Mouse (Mus musculus): Measurements from ENCODE around the gene Robo4.
A peak's percentile ranks its signal among the peaks of the same experiment; 100 is the strongest.

Robo4 gene

DNA sequence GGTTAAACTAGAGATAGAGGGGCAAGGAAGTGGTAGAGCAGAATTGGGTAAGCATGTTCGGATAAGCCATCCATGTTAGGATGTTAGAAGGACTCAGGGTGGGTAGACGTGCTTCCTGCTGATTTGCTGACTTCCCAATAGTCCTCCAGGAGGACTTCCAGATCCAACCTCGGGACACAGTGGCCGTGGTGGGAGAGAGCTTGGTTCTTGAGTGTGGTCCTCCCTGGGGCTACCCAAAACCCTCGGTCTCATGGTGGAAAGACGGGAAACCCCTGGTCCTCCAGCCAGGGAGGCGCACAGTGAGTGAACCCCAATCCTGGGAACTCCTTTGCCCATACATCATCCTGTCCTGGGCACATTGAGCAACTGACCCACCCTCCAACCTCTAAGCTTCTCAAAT is 1.3 kb downstream of the Robo4 start:
- no peak for DNase-seq

GRCm38 (mm10) chr9:37406372-37406771 is 4.7 kb downstream of the Robo4 start:
- DNase-seq = no peak

DNA sequence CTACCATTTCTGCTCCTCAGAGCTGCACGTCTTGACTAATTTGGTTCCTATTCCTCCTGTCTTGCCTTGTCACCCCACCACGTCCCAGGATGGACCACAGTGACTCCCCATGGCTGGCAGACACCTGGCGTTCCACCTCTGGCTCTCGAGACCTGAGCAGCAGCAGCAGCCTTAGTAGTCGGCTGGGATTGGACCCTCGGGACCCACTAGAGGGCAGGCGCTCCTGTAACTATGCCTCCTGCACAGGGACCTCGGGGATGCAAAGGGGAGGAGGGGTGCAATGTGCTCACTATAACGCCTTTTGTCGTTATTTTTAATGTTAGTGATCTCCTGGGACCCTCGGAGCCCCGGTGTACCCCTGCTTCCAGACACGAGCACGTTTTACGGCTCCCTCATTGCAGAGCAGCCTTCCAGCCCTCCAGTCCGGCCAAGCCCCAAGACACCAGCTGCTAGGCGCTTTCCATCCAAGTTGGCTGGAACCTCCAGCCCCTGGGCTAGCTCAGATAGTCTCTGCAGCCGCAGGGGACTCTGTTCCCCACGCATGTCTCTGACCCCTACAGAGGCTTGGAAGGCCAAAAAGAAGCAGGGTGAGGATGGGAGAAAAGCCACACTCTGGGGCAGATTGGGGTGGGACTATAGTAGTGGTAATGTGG is 6.3 kb downstream of the Robo4 start:
- no peak for DNase-seq

- DNase-seq = no peak
These were observed 8.2 kb downstream of the Robo4 start for GRCm38 (mm10) chr9:37409698-37410445.

DNA sequence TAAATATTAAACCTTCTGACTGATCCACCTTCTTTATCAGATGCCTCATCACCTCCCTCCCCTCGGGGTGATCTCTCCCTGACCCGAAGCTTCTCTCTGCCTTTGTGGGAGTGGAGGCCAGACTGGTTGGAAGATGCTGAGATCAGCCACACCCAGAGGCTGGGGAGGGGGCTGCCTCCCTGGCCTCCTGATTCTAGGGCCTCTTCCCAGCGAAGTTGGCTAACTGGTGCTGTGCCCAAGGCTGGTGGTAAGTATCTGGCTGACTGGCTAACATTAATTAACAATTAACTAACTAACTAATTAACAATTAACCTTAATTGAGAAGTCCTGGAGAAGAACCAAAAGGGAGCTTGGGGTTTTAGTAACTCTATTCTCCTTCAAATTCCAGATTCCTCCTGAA is 11.3 kb downstream of the Robo4 start:
- no peak for DNase-seq

DNA sequence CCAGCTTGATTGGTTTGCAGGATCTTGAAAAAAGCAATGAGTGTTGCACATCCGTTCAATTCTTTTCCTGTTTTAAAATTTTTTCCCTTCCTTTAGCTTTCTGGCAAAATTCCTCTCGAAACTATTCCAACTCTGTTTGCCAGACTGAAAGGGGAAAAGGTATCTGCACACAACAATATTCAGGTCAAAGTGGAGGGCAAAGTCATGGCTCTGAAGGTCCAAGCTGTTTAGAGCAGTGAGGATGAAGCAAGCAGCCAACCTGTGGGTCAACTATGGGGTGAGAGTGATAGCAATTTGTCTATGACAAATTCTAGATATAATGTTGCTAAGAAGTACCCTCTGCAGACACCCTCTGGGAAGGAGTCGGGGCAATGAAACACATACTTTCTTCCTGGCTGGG is 13.0 kb downstream of the Robo4 start:
- no peak for DNase-seq

- DNase-seq = no peak
These were observed 17.1 kb downstream of the Robo4 start for GRCm38 (mm10) chr9:37418791-37419190.

GRCm38 (mm10) chr9:37420676-37421075 is 19.0 kb downstream of the Robo4 start:
- peak; percentile 88 for DNase-seq

DNA sequence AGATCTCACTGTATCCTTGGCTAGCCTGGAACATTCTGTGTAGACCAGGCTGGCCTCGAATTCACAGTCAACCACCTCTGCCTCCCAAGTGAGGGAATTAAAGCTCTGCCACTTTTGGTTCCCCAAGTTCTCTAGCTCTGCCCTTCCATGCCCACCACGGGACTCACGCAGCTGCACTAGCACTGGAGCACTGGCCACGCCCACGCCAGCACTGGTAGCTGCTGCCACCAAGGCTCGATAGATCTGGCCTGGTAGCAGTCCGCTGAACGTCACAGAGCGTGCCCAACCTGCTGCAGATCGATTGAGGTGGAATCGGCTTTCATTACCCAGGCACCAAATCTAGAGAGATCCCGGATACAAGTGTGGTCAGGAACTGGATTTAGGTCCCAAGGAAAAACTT is 19.5 kb downstream of the Robo4 start:
- DNase-seq = peak; percentile 21

DNA sequence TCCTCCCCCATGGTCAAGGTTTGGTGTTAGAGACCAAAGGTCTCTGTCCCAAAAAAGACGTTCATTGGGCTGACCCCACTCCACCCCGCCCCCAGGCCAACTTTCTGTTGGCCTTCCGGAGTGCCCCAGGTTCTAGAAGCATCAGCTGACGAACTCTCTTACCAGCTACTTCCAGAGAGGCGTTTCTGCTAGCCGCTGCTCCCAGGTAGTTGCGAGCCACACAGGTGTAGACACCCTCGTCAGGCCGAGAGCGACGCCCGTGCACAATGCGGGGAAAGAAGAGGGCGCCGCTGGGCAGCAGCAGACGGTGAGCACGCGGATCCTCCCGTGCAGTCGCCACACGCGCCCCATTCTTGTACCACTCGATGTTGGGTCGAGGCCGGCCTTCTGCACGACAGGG is 27.6 kb downstream of the Robo4 start:
- no peak for DNase-seq

- DNase-seq = peak; percentile 80
These were observed 28.9 kb downstream of the Robo4 start for GRCm38 (mm10) chr9:37430582-37430981.

- DNase-seq = peak; percentile 26
These were observed 30.4 kb downstream of the Robo4 start for GRCm38 (mm10) chr9:37432026-37432666.

GRCm38 (mm10) chr9:37432720-37433421 is 31.2 kb downstream of the Robo4 start, which contains the start of gene Robo3:
Gene Robo3 (minus strand): TSS chr9:37433246.
- no peak for DNase-seq

- DNase-seq = no peak
These were observed 32.3 kb downstream of the Robo4 start for GRCm38 (mm10) chr9:37433823-37434560.

DNA sequence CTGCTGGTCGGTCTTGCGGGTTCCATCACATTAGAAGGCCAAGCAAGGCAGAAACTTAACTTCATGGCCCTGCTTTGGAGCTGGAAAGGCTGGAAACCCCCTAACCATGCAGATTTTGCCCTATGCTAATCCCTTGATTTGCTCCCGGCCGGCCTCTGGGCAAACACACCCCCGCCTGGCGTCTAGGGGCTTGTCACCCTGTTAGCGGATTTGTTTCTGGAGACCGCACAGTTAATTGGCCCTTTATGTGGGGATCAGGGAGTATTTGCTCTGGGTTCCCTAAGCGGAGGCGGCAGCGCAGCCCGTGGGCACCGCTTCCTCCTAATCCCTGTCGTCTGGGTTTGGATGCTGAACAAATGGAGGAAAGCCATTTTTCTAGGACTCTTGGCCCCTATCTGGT is 33.2 kb downstream of the Robo4 start:
- DNase-seq = no peak

DNA sequence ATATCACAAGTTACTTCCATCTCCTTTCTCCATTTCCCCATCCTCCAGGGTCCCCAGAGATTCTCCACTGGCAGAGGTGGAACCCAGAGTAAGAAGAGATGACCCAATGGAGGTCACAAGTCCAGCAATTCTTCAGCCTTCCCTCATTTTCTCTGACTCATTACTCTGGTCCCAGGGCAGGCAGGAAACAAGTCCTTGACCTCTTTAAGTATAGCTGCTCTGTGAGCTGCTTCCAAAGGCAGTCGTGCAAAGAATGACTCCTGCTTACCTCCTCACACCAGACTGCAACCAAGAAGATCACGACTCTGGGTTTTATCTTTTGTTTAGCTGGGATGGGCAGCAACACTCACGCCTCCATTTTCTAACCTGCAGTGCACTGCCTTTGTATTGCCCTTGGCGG is 33.9 kb downstream of the Robo4 start:
- DNase-seq = no peak

- no peak for DNase-seq
These were observed 36.4 kb downstream of the Robo4 start for GRCm38 (mm10) chr9:37437772-37438735.

- DNase-seq = no peak
These were observed 50.7 kb downstream of the Robo4 start for GRCm38 (mm10) chr9:37452401-37452800.

GRCm38 (mm10) chr9:37453328-37453727 is 51.6 kb downstream of the Robo4 start:
- no peak for DNase-seq

DNA sequence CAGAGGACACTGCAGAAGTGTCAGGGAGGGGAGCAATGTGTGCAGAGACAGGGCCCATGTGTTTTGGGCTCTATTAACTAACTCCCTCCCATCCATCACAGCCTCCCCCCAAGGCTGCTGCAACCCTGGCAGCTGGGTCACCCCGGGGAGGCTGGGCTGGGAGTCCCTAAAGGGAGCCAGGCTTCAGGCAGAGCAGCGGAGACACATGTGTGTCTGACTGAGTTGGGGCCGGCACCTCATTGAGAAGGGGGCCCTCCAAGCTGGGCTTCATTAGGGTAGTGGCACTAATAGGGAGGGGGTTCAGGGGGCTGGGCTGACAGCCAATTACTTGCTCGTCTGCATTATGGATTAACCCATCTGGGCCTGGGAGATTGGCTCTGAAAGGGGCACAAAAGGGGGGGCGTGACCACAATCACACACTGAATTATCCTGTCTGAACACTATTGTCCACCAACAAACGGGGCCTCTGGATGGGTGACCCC is 52.4 kb downstream of the Robo4 start:
- no peak for DNase-seq

DNA sequence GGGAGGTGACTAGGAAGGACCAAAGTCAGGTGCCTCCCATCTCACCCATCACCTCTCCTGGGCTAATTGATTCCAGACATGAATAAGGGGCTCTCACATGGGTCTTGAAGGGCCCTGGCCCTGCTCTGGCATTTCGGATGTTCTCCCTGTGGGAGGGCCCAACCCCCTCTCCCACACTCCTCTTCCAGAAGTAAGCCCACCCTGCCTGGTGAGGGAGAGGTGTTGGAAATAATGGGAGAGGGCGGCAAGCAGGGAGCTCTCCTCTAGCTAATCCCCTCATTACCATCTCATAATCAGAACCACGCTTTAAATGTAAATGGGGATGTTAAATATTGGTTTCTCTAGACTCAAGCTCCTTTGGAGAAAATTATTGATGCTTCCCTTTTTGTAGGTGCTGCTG is 53.3 kb downstream of the Robo4 start:
- no peak for DNase-seq
